Mouse (Mus musculus): ENCODE results near the gene D130043K22Rik. TPM values are rescaled to one million over a fixed set of nuclear protein-coding genes. Genes with fewer than 3 reads are reported as not detected.
"Not testable (repeated sequence)": the region's sequence is repeated elsewhere in the genome, so short reads cannot be mapped to it uniquely, and the experiment has no call there.

D130043K22Rik gene
- polyA plus RNA-seq, 1 experiment = not detected

DNA sequence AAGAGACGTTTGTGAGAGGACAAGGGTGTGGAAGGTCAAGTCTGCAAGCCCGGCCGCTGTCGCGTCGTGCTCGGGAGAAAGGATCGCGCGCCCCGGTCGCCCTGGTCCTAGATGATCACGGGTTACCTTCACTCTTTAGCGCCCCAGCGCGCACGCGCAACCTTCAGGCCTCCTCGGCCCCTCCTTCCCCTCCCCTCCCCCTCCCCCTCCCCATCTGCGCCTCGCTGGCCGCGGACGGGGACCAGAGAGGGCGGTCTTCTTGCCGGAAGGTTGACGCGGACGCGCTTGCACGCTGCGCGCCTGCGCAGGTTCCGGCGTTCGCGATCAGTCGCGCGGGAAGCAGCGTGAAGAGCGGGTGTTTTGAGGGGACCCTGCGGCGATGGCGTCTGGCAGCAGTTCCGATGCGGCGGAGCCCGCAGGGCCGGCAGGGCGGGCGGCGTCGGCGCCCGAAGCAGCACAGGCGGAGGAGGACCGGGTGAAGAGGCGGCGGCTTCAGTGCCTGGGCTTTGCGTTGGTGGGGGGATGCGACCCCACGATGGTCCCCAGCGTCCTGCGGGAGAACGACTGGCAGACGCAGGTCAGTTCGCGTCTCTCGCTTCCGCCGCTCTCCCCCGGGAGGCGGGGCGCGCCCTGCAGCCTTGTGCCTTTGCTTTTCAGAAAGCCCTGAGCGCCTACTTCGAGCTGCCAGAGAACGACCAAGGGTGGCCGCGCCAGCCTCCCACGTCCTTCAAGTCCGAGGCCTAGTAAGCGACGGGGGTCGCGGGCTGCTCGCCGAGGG, 13.4 kb upstream of the D130043K22Rik start, which contains the start of the genes Acot13 and Tdp2:
TSS of gene Acot13 (minus strand) at position 188 of the 778 bp plus-strand sequence.
TSS of gene Tdp2 (plus strand) at position 327 of the 778 bp plus-strand sequence.
- peak; percentile 93 for TF ChIP-seq POLR2A (IDR thresholded peaks at IDR 0.05; ENCODE audit: low read depth, low read length)
- TF ChIP-seq CTCF (IDR thresholded peaks at IDR 0.05; ENCODE audit: extremely low read depth, insufficient read depth, insufficient read length, insufficient replicate concordance) = no peak
- Histone ChIP-seq H3K27me3 (ENCODE audit: control insufficient read depth, insufficient read depth, low read length) (no peaks in the 10 kb centered on the region), H3K36me3 (ENCODE audit: control insufficient read depth, insufficient read depth, low read length) (peaks cover 1% of the 10 kb centered on the region; the same call in 1 of the 2 replicates), H3K4me3 (ENCODE audit: extremely low read depth, insufficient read depth, insufficient read length) (peak within 1 kb of the TSS; percentile 79), H3K4me1 (ENCODE audit: control insufficient read depth, insufficient read depth, insufficient read length) (peaks cover 6% of the 10 kb centered on the region; the same call in 1 of the 2 replicates), H3K27ac (ENCODE audit: insufficient read depth, low read length) (peak within 1 kb of the TSS; percentile 87)
- peak; percentile 91 to 93 for DNase-seq (ENCODE audit: low read depth in 1 of 2, low spot score in 2 of 2)
- WGBS = under 1% methylated on average over 89 of the region's 90 CpGs

DNA sequence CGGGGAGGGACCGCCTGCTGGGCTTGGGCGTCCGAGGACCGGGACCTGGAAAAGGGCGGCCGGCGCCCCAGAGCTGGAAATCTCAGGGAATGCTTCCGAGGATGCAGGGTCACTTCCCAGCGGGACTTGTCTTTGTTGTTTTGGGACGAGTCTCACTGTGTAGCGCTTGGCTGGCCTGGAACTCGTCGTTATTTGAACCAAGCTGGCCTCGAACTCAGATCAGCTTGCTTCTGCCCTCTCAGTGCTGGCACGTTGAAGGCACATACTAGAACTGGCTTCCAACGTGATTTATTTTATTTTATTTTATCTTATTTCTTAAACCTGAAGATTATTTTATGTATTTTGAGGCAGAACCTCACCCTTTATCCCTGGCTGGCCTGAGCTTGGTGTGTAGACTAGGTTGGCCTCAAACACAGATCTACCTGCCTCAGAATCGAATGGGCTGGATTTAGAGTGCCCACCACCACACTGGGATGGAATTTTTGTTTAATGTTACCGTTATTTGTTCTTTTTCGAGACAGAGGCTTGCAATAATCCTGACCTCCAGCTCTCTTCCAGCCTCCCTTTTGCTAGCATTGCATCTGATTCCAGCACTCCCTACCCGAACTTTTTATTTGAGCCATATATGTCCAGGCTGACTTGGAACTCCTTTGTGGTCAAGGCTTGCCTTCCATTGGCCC, 12.7 kb upstream of the D130043K22Rik start:
- WGBS = 4% methylated on average over 21 of the region's 21 CpGs
- DNase-seq (ENCODE audit: low read depth in 1 of 2, low spot score in 2 of 2) = no peak
- Histone ChIP-seq H3K4me3 (ENCODE audit: extremely low read depth, insufficient read depth, insufficient read length) (peak overlapping the region; percentile 79), H3K36me3 (ENCODE audit: control insufficient read depth, insufficient read depth, low read length) (peaks cover 1% of the 10 kb centered on the region; the same call in 1 of the 2 replicates), H3K27me3 (ENCODE audit: control insufficient read depth, insufficient read depth, low read length) (no peaks in the 10 kb centered on the region), H3K4me1 (ENCODE audit: control insufficient read depth, insufficient read depth, insufficient read length) (peaks cover 6% of the 10 kb centered on the region; the same call in 1 of the 2 replicates), H3K27ac (ENCODE audit: insufficient read depth, low read length) (peak overlapping the region; percentile 87)
- TF ChIP-seq CTCF (IDR thresholded peaks at IDR 0.05; ENCODE audit: extremely low read depth, insufficient read depth, insufficient read length, insufficient replicate concordance) (no peak), POLR2A (IDR thresholded peaks at IDR 0.05; ENCODE audit: low read depth, low read length) (no peak)

DNA sequence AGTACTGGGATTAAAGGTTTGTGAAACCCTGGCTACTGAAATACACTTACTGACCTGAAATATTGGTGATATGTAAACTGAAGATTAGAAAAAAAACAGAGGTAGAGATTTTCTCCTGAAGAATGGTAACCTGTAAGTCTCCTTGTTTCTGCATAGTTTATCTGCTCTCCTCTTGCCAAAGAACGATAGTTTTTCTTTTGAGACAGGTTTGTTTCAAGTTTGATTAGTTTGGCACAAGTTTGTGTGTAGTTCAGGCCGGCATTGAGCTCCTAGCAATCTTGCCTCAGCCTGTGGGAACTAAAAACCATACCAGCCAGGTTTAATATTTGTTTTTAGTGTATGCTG, 12.2 kb upstream of the D130043K22Rik start:
- Histone ChIP-seq H3K36me3 (ENCODE audit: control insufficient read depth, insufficient read depth, low read length) (peaks cover 1% of the 10 kb centered on the region; the same call in 1 of the 2 replicates), H3K27ac (ENCODE audit: insufficient read depth, low read length) (no peak overlapping the region), H3K27me3 (ENCODE audit: control insufficient read depth, insufficient read depth, low read length) (no peaks in the 10 kb centered on the region), H3K4me3 (ENCODE audit: extremely low read depth, insufficient read depth, insufficient read length) (no peak overlapping the region), H3K4me1 (ENCODE audit: control insufficient read depth, insufficient read depth, insufficient read length) (peaks cover 6% of the 10 kb centered on the region; the same call in 1 of the 2 replicates)
- TF ChIP-seq POLR2A (IDR thresholded peaks at IDR 0.05; ENCODE audit: low read depth, low read length) (no peak), CTCF (IDR thresholded peaks at IDR 0.05; ENCODE audit: extremely low read depth, insufficient read depth, insufficient read length, insufficient replicate concordance) (no peak)
- 48% methylated on average over 2 of the region's 2 CpGs for WGBS
- DNase-seq (ENCODE audit: low read depth in 1 of 2, low spot score in 2 of 2) = no peak

GRCm38 (mm10) chr13:24837765-24838164, 7.2 kb upstream of the D130043K22Rik start:
- not testable (repeated sequence) for H3K27ac ChIP-seq (ENCODE audit: insufficient read depth, low read length); H3K4me1 ChIP-seq (ENCODE audit: control insufficient read depth, insufficient read depth, insufficient read length); DNase-seq (ENCODE audit: low read depth in 1 of 2, low spot score in 2 of 2); H3K4me3 ChIP-seq (ENCODE audit: extremely low read depth, insufficient read depth, insufficient read length); H3K27me3 ChIP-seq (ENCODE audit: control insufficient read depth, insufficient read depth, low read length)
- peaks cover 11% of the 10 kb centered on the region for H3K36me3 ChIP-seq (ENCODE audit: control insufficient read depth, insufficient read depth, low read length)
- 88% methylated on average over 8 of the region's 8 CpGs for WGBS

DNA sequence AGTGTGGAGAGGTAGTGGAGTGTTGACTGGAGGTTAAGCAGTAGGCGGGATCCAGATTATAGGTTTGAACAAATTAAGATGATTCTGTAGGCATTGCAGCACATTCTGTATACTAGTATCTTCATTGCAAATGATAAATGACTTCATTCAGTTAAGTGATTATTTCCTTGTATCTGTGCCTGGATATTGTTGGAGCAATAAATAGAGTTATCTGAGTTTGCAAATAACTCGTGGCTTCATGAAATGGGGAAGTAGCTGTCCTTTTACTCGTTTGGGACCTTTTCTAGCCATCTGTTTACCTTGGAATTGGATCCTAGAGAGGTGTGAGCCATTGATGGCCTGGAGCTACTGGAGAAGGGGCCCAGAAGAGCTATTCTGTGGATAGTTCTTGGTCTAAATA, 5.1 kb upstream of the D130043K22Rik start:
- DNase-seq (ENCODE audit: low read depth in 1 of 2, low spot score in 2 of 2) = no peak
- no peak overlapping the region for H3K27ac ChIP-seq (ENCODE audit: insufficient read depth, low read length)
- WGBS = 49% methylated on average over 3 of the region's 3 CpGs
- no peaks in the 10 kb centered on the region for H3K27me3 ChIP-seq (ENCODE audit: control insufficient read depth, insufficient read depth, low read length)
- no peak for TF ChIP-seq CTCF (IDR thresholded peaks at IDR 0.05; ENCODE audit: extremely low read depth, insufficient read depth, insufficient read length, insufficient replicate concordance)
- TF ChIP-seq POLR2A (IDR thresholded peaks at IDR 0.05; ENCODE audit: low read depth, low read length) = no peak
- H3K36me3 ChIP-seq (ENCODE audit: control insufficient read depth, insufficient read depth, low read length) = peaks cover 11% of the 10 kb centered on the region
- no peaks in the 10 kb centered on the region for H3K4me1 ChIP-seq (ENCODE audit: control insufficient read depth, insufficient read depth, insufficient read length)
- H3K4me3 ChIP-seq (ENCODE audit: extremely low read depth, insufficient read depth, insufficient read length) = no peak overlapping the region

DNA sequence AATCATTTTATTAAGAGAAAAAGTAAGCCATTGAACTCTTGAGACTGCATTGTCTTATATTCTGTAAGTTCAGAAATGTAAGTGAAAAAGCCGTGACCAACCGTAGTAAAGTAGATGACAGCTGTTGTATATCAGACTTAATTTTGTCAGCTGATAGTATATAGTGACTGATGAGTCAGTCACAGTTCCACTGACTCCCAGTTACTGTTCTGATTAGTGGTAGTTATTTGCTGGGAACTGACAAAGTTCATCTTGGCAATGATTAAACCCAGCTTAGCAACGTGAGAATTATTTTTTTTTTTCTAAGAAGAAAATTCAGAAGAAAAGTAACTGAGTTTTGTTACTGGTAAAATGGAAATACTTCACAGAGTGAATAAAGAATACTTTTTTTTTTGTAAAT, 3.2 kb upstream of the D130043K22Rik start:
- no peaks in the 10 kb centered on the region for H3K4me1 ChIP-seq (ENCODE audit: control insufficient read depth, insufficient read depth, insufficient read length)
- no peak overlapping the region for H3K4me3 ChIP-seq (ENCODE audit: extremely low read depth, insufficient read depth, insufficient read length)
- 93% methylated on average over 3 of the region's 3 CpGs for WGBS
- H3K36me3 ChIP-seq (ENCODE audit: control insufficient read depth, insufficient read depth, low read length) = peaks cover 10% of the 10 kb centered on the region
- H3K27ac ChIP-seq (ENCODE audit: insufficient read depth, low read length) = no peak overlapping the region
- no peaks in the 10 kb centered on the region for H3K27me3 ChIP-seq (ENCODE audit: control insufficient read depth, insufficient read depth, low read length)
- DNase-seq (ENCODE audit: low read depth in 1 of 2, low spot score in 2 of 2) = no peak
- TF ChIP-seq POLR2A (IDR thresholded peaks at IDR 0.05; ENCODE audit: low read depth, low read length) = no peak
- TF ChIP-seq CTCF (IDR thresholded peaks at IDR 0.05; ENCODE audit: extremely low read depth, insufficient read depth, insufficient read length, insufficient replicate concordance) = no peak

- DNase-seq (ENCODE audit: low read depth in 1 of 2, low spot score in 2 of 2) = no peak
- H3K4me1 ChIP-seq (ENCODE audit: control insufficient read depth, insufficient read depth, insufficient read length) = no peaks in the 10 kb centered on the region
- H3K27ac ChIP-seq (ENCODE audit: insufficient read depth, low read length) = no peak overlapping the region
- H3K36me3 ChIP-seq (ENCODE audit: control insufficient read depth, insufficient read depth, low read length) = no peaks in the 10 kb centered on the region
- no peaks in the 10 kb centered on the region for H3K27me3 ChIP-seq (ENCODE audit: control insufficient read depth, insufficient read depth, low read length)
- WGBS = 83% methylated on average over 4 of the region's 4 CpGs
- H3K4me3 ChIP-seq (ENCODE audit: extremely low read depth, insufficient read depth, insufficient read length) = no peak overlapping the region
- no peak for TF ChIP-seq POLR2A (IDR thresholded peaks at IDR 0.05; ENCODE audit: low read depth, low read length)
- no peak for TF ChIP-seq CTCF (IDR thresholded peaks at IDR 0.05; ENCODE audit: extremely low read depth, insufficient read depth, insufficient read length, insufficient replicate concordance)
These were observed 4.4 kb downstream of the D130043K22Rik start for GRCm38 (mm10) chr13:24849318-24849717.

Data from spleen, adult 2 months (tissue).